Mouse (Mus musculus) embryonic facial prominence, embryonic 11.5 days (tissue): ENCODE data around the gene Slc7a8. TPM values are rescaled to one million over a fixed set of nuclear protein-coding genes. Genes with fewer than 3 reads are reported as not detected.
A peak's percentile ranks its signal among the peaks of the same experiment; 100 is the strongest.

ENCODE experiments used
- ATAC-seq: fragments of 200-750 bp; cut with Nextera tagmentation; replicated peaks from 2 replicates; pipeline ENCODE4 v1.8.0; 2017; ENCODE audit warnings: low read depth; ENCODE audit not compliant: insufficient number of reproducible peaks, low FRiP score, low TSS enrichment
- DNase-seq: peaks from one replicate; pipeline ENCODE4 v3.0.0-alpha.2; 2015; ENCODE audit warnings: low spot score
- H3K27ac ChIP-seq: fragments of 300-500 bp; sonication (generic); replicated peaks from 2 replicates; pipeline ENCODE4 v1.5.1; 2014; ENCODE audit warnings: mild to moderate bottlenecking, low read depth, low read length, control low read depth
- H3K27me3 ChIP-seq: fragments of 300-500 bp; sonication (generic); 2 replicates; pipeline ENCODE4 v1.6.1; 2014; ENCODE audit warnings: mild to moderate bottlenecking, low read length, moderate library complexity, mixed read lengths; ENCODE audit not compliant: control insufficient read depth, insufficient read depth
- H3K36me3 ChIP-seq: fragments of 300-500 bp; sonication (generic); replicated peaks from 2 replicates; pipeline ENCODE4 v1.6.1; 2014; ENCODE audit warnings: low read depth, mild to moderate bottlenecking, low read length, moderate library complexity, mixed read lengths; ENCODE audit not compliant: control insufficient read depth, insufficient read depth
- H3K4me1 ChIP-seq: fragments of 300-500 bp; sonication (generic); 2 replicates; pipeline ENCODE4 v1.6.1; 2014; ENCODE audit warnings: low read length, mixed read lengths; ENCODE audit not compliant: control insufficient read depth, insufficient read depth
- H3K4me2 ChIP-seq: fragments of 300-500 bp; sonication (generic); 2 replicates; pipeline ENCODE4 v1.6.1; 2014; ENCODE audit warnings: low read depth, mild to moderate bottlenecking, control low read depth, low read length, moderate library complexity
- H3K4me3 ChIP-seq: fragments of 300-500 bp; sonication (generic); 2 replicates; pipeline ENCODE4 v1.5.1; 2014; ENCODE audit warnings: low read depth, low read length, control low read depth
- H3K9ac ChIP-seq: fragments of 300-500 bp; sonication (generic); replicated peaks from 2 replicates; pipeline ENCODE4 v1.6.1; 2014; ENCODE audit warnings: mild to moderate bottlenecking, control low read depth, low read length
- H3K9me3 ChIP-seq: fragments of 300-500 bp; sonication (generic); replicated peaks from 2 replicates; pipeline ENCODE4 v1.6.1; 2016; ENCODE audit warnings: mild to moderate bottlenecking, low read length, inconsistent platforms, mixed read lengths; ENCODE audit not compliant: control insufficient read depth
- WGBS: fragments of 180-500 bp; shearing (Covaris S2); extraction: QIAGEN DNeasy Blood & Tissue Kit; methylation state at CpG from one replicate; pipeline ENCODE4 v1.1.7; 2014; 5-methylcytosine and 5-hydroxymethylcytosine counted together
- polyA plus RNA-seq: library from polyadenylated mRNA; unstranded; fragments of >200 nt; fragmentation: Nextera tagmentation; extraction: Ambion mirVana; gene quantifications from 2 replicates; pipeline ENCODE4 v1.2.1, GENCODE M21; 2014

Gene Slc7a8
- polyA plus RNA-seq, 1 experiment from 2014 or later: 2.5 TPM

DNA sequence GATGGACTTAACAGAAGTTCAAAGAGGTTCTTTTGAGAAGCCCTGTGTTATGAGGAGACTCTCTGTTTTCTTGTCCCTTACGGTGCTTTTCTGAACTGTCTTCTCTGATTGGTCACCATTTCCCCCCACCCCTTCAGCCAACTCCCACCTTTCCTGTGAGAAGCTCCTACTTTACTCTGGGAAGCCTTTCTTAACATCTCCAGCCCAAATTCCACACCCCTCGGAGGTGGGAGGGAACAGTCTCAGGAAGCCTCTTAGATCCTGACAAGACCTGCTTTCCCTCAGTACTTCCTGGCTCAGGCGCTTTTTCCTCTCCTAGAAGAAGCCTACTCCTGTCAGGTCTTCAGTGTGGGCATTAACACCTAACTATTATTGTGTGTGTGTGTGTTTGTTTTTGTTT lies 82.2 kb downstream of the Slc7a8 start:
- DNase-seq: no peak
- no peak for ATAC-seq
- H3K27ac ChIP-seq: no peak overlapping the region
- H3K9me3 ChIP-seq: no peaks in the 10 kb centered on the region
- no peaks in the 10 kb centered on the region for H3K4me1 ChIP-seq
- H3K27me3 ChIP-seq: no peaks in the 10 kb centered on the region
- H3K36me3 ChIP-seq: no peaks in the 10 kb centered on the region
- WGBS: 52% methylated on average over 3 of the region's 3 CpGs
- H3K4me3 ChIP-seq: no peak overlapping the region
- no peak overlapping the region for H3K9ac ChIP-seq
- H3K4me2 ChIP-seq: no peak overlapping the region

DNA sequence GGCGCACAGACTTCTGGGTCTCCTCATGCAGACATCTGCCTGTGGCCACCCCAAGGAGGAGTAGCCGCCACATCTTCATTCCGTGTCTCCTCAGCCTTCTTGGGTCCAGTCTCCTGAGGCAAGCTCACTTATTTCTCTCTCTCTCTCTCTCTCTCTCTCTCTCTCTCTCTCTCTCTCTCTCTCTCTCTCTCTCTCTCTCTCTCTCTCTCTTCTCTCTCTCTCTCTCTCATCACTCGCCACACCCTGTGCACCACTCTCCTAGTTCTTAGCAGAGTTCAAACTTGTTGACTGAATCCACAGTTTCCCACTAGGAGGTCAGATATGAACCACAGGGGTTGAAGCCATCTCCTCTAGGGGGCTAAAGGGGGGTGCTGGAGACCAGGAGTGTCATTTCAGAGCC lies 83.0 kb downstream of the Slc7a8 start, which contains the start of gene Gm29776:
Gene Gm29776, minus strand, starts transcription at position 101 of the 400 bp plus-strand sequence.
- no peak for ATAC-seq
- Histone ChIP-seq H3K4me3 (no peak within 1 kb of the TSS), H3K4me2 (no peak within 1 kb of the TSS), H3K9me3 (no peaks in the 10 kb centered on the region), H3K36me3 (no peaks in the 10 kb centered on the region; the same call in 1 of the 2 replicates), H3K9ac (no peak within 1 kb of the TSS), H3K4me1 (no peaks in the 10 kb centered on the region), H3K27me3 (no peaks in the 10 kb centered on the region), H3K27ac (no peak within 1 kb of the TSS)
- DNase-seq: no peak
- 75% methylated on average over 4 of the region's 4 CpGs for WGBS

DNA sequence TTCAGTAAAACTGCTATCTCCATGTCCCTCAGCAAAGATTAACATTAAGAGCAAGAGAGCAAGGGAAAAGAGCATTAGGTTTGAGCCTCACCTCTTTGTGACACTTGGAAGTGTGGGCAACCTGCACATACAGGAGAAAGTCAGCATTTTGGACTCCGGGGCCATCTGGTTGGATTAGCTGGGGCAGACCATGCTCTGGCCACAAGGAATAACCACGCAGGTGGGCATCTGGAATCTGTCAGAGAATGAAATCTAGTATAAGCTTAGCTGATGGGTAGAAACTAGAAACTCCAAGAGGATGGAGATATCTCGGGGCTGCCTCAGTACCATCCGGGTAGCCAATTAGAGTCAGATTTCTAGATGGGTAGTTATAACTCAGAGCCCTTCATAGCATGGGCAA lies 85.0 kb downstream of the Slc7a8 start:
- no peaks in the 10 kb centered on the region for H3K27me3 ChIP-seq
- H3K4me2 ChIP-seq: no peak overlapping the region
- no peaks in the 10 kb centered on the region for H3K4me1 ChIP-seq
- H3K9me3 ChIP-seq: no peaks in the 10 kb centered on the region
- H3K4me3 ChIP-seq: no peak overlapping the region
- H3K9ac ChIP-seq: no peak overlapping the region
- WGBS: 83% methylated on average over 4 of the region's 4 CpGs
- ATAC-seq (no peak), DNase-seq (no peak)
- H3K36me3 ChIP-seq: no peaks in the 10 kb centered on the region; the same call in 1 of the 2 replicates
- no peak overlapping the region for H3K27ac ChIP-seq

DNA sequence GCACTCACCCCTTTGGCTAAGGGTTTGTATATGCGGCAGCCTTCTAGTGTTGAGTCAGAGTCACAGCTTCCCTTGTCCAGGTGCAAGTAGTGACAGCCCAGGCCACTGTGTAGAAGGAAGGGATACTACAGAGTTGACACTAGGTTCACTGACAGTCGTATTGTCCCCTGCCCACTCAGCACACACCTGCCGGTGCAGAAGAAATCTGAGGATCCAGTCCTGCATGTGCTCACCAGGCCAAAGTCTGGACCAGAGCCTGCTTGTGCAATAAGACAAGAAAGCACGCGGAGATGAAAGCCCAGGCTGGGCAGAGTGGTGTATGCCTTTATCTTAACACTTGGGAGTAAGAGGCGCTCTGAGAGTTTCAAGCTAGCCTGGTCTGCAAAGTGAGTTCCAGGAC lies 86.7 kb downstream of the Slc7a8 start:
- Histone ChIP-seq H3K4me3 (no peak overlapping the region), H3K9ac (no peak overlapping the region), H3K27me3 (no peaks in the 10 kb centered on the region), H3K4me2 (no peak overlapping the region), H3K9me3 (no peaks in the 10 kb centered on the region), H3K27ac (no peak overlapping the region), H3K4me1 (no peaks in the 10 kb centered on the region), H3K36me3 (no peaks in the 10 kb centered on the region; the same call in none of the 2 replicates)
- ATAC-seq: no peak
- DNase-seq: no peak
- WGBS: 79% methylated on average over 6 of the region's 6 CpGs

DNA sequence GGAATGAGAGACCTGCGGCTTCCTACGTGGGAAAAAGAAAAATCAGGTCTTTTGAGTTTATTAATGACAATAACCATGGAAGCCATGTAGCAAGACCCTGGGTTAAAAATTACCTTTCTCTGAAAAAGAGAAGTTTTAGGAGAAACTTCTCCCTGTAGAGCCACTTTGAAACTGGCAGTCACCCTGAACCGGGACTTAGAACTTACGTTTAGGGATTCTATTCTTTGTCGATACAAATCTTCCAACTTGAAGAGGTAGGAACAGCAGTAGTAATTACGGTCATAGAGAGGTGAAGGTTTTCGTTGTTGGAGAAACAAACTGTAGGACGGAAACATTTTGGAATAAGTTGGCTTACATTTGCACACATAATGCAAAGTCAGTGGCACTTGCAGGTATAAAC lies 94.5 kb downstream of the Slc7a8 start:
- DNase-seq (peak; percentile 36), ATAC-seq (no peak)
- Histone ChIP-seq H3K9me3 (no peaks in the 10 kb centered on the region), H3K27ac (no peak overlapping the region), H3K4me2 (peak overlapping the region; percentile 27), H3K4me3 (peak overlapping the region; percentile 84), H3K27me3 (no peaks in the 10 kb centered on the region), H3K36me3 (no peaks in the 10 kb centered on the region; the same call in 1 of the 2 replicates), H3K9ac (peak overlapping the region; percentile 66), H3K4me1 (no peaks in the 10 kb centered on the region)
- 6% methylated on average over 8 of the region's 8 CpGs for WGBS

DNA sequence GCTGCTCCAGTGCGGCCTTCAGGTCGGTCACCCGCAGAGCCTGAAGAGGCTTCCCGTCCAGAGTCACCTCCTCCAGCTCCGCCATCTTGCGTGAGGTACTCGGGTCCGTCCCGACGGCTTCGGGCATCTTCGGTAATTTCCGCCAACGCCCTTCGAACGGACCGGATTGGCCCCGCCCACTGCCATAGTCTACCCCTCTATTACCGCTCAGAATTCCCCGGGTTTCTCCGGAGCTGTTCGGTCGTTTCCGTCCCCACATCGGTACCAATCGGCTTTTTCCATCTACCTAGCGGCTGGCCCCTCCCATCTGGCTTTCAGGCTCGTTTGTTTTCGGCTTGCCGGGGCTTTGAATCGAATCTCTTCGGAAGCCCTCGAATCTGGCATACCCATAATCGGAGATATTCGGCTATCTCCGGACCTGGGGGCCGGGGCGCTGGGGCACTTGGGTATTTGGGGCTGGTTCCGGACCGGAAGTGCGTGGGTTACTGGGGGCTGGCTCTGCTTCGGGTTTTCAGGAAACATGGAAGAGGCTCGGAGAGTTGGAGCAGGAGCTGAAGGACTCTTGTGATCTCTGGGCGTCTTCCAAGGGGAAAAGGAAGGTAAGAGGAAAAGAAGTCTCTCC lies 95.1 kb downstream of the Slc7a8 start, which contains the start of gene Acin1:
Gene Acin1, minus strand, starts transcription at position 410 of the 622 bp plus-strand sequence.
- no peaks in the 10 kb centered on the region for H3K27me3 ChIP-seq
- no peaks in the 10 kb centered on the region for H3K9me3 ChIP-seq
- DNase-seq (peak; percentile 100), ATAC-seq (peak; percentile 96)
- peaks cover 4% of the 10 kb centered on the region for H3K36me3 ChIP-seq
- H3K9ac ChIP-seq: peak within 1 kb of the TSS; percentile 97
- no peaks in the 10 kb centered on the region for H3K4me1 ChIP-seq
- peak within 1 kb of the TSS; percentile 84 for H3K4me3 ChIP-seq
- peak within 1 kb of the TSS; percentile 75 for H3K4me2 ChIP-seq
- 0% methylated on average over 44 of the region's 44 CpGs for WGBS
- H3K27ac ChIP-seq: peak within 1 kb of the TSS; percentile 87

DNA sequence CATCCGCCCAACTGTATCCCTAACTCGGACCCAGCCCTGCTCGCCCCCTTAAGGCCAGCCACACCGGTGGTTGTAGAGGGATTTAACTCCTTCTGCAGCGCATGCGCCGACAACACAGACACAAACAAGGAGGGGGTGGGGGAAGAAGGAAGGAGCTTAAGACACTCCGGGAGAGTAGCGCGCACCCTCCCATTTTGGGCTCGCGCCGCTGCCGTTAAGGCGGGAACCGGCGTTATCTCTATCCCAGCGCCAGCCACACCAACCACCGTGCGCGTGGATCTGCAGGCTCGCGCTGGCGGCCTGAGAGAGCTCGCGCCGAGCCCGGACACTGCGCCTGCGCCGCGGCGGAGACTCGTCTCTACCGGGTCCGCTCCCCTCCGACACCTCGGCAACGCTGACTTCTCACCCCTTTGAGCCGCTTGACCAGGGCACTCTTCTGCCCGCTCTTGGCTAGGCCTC lies 95.7 kb downstream of the Slc7a8 start, which contains the start of gene 1700123O20Rik:
Gene 1700123O20Rik, plus strand, starts transcription at position 154 of the 459 bp plus-strand sequence.
- peak; percentile 91 for DNase-seq
- peak within 1 kb of the TSS; percentile 75 for H3K4me2 ChIP-seq
- H3K4me1 ChIP-seq: no peaks in the 10 kb centered on the region
- WGBS: 0% methylated on average over 41 of the region's 41 CpGs
- H3K36me3 ChIP-seq: peaks cover 4% of the 10 kb centered on the region
- peak within 1 kb of the TSS; percentile 97 for H3K9ac ChIP-seq
- peak within 1 kb of the TSS; percentile 84 for H3K4me3 ChIP-seq
- peak; percentile 77 for ATAC-seq
- H3K27me3 ChIP-seq: no peaks in the 10 kb centered on the region
- no peaks in the 10 kb centered on the region for H3K9me3 ChIP-seq
- peak within 1 kb of the TSS; percentile 87 for H3K27ac ChIP-seq

DNA sequence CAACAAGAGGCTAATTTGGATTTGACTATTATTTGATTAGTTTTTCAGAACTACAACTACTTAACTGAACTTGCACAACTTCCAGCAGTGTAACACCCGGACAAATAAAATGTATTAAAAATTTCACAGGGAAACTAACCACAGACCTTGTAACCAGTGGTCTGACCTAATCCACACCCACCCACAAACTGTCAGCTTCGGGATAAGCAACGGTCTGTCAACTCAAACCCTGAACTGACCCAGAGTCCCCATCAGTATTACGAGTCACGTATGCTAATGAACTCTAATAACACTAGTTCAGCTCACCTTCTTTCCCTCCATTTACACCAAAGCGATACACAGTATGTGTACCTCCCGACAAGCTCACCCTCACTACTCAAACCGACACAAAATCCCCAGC lies 96.3 kb downstream of the Slc7a8 start:
- Histone ChIP-seq H3K4me3 (peak overlapping the region; percentile 84), H3K9ac (peak overlapping the region; percentile 97), H3K27ac (no peak overlapping the region), H3K36me3 (peaks cover 4% of the 10 kb centered on the region), H3K4me1 (no peaks in the 10 kb centered on the region), H3K9me3 (no peaks in the 10 kb centered on the region), H3K4me2 (peak overlapping the region; percentile 75), H3K27me3 (no peaks in the 10 kb centered on the region)
- 18% methylated on average over 8 of the region's 8 CpGs for WGBS
- DNase-seq (no peak), ATAC-seq (no peak; the same call in 1 of the 2 replicates)
